Mouse (Mus musculus) lung, adult 2 months (tissue): Measurements from ENCODE around the gene Cacna1c.

ENCODE experiments used
- CTCF ChIP-seq: fragments of 200-500 bp; IDR thresholded peaks from 2 replicates; pipeline ENCODE4 v1.5.1; 2011; ENCODE audit warnings: mild to moderate bottlenecking, low read length, control low read depth; ENCODE audit not compliant: insufficient read depth
- POLR2A ChIP-seq: fragments of 200-500 bp; IDR thresholded peaks from 2 replicates; pipeline ENCODE4 v1.6.1; 2011; ENCODE audit warnings: low read depth, mild to moderate bottlenecking, control low read depth, low read length, borderline replicate concordance; ENCODE audit errors: extremely low read depth

GRCm38 (mm10) chr6:118777457-118777856, 418.8 kb downstream of the Cacna1c start:
- no peak for TF ChIP-seq CTCF
- TF ChIP-seq POLR2A: no peak
